Mouse (Mus musculus): ENCODE measurements at regions not wholly inside any gene's neighbourhood (a gene's known extent, or its start where the extent isn't known, plus 50 kb on each side); places are given as distances from the start of the nearest gene placed in this dataset.
"Not testable (repeated sequence)": the region's sequence is repeated elsewhere in the genome, so short reads cannot be mapped to it uniquely, and the experiment has no call there.

DNA sequence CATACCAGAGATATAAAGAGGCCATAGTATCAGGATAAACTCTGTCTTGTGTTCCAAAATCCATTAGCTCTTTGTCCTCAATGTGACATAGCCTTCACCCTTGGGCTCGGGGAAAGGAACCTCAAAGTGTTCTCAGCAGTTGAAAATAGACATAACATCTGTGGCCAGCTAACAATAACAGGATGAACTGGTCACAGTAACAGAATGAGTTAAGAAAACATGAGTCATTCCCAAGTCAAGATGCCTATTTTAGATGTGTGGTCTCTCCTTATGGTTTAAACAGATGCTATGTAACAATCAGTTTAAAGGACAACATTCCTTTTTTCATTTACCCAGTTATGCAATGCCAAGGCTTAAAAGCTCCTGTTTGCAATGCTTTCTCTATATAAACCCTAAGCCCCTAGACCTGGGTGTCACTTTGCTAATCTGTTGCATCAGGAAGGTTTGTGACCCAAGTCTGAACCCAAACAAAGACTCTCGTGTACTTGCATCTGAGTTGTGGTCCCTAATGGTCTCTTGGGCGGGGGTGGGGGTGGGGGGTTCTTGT is 920.5 kb upstream of the Dsel start:
- no peak for ATAC-seq (ENCODE audit: low read depth)
- Histone ChIP-seq H3K27me3 (ENCODE audit: control insufficient read depth, insufficient read depth, low read length) (no peaks in the 10 kb centered on the region), H3K4me3 (ENCODE audit: low read depth, low read length) (no peak overlapping the region), H3K9me3 (ENCODE audit: control insufficient read depth, low read length) (no peaks in the 10 kb centered on the region), H3K36me3 (ENCODE audit: control insufficient read depth, insufficient read depth, low read length) (no peaks in the 10 kb centered on the region), H3K27ac (ENCODE audit: low read depth, low read length) (no peak overlapping the region), H3K9ac (replicated peaks; ENCODE audit: low read depth, low read length) (no peak overlapping the region), H3K4me2 (ENCODE audit: low read depth, low read length) (no peak overlapping the region), H3K4me1 (ENCODE audit: control insufficient read depth, insufficient read depth, low read length) (no peaks in the 10 kb centered on the region)
- WGBS: 59% methylated on average over 3 of the region's 3 CpGs

DNA sequence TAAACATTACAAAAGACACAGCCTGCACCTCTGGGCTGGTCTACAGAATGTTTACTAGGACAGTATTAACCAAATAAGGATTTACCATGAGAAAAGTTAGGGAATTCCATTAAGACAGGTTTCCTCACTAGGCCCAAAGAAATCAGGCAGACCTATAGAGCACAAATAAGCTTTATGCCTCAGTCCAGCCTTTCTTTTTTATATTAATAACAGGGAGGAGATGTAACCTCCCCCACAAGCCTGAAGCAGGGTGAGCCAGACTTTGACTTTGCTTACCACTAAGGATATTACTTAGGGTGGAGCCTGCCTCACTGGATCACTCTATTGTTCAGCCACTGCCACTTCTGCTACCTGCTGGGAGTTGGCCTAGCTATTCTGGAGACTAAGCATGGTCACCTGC is 915.1 kb upstream of the Dsel start:
- Histone ChIP-seq H3K9ac (replicated peaks; ENCODE audit: low read depth, low read length) (no peak overlapping the region), H3K9me3 (ENCODE audit: control insufficient read depth, low read length) (no peaks in the 10 kb centered on the region), H3K4me2 (ENCODE audit: low read depth, low read length) (no peak overlapping the region), H3K4me3 (ENCODE audit: low read depth, low read length) (no peak overlapping the region), H3K36me3 (ENCODE audit: control insufficient read depth, insufficient read depth, low read length) (no peaks in the 10 kb centered on the region), H3K4me1 (ENCODE audit: control insufficient read depth, insufficient read depth, low read length) (no peaks in the 10 kb centered on the region), H3K27ac (ENCODE audit: low read depth, low read length) (no peak overlapping the region), H3K27me3 (ENCODE audit: control insufficient read depth, insufficient read depth, low read length) (no peaks in the 10 kb centered on the region)
- no peak for ATAC-seq (ENCODE audit: low read depth)

DNA sequence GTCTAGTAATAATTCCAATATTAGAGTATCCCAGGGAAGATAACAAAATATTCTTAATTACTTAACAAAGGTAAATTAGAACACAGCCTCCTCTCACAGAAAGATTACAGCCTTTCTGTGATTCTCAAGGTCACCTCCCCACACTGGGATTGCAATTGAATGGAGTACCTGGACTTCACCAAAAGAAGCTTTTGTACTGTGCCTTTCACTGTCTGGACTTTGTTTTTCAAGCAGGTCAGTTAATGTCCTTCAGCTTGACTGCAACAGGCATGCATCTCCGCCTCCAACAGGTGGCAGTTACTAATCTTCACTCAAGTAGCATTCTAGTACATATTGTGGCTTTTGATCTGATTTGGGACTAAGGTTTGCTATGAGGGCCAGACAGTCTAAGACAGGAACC is 913.8 kb upstream of the Dsel start:
- no peaks in the 10 kb centered on the region for H3K4me1 ChIP-seq (ENCODE audit: control insufficient read depth, insufficient read depth, low read length)
- no peaks in the 10 kb centered on the region for H3K27me3 ChIP-seq (ENCODE audit: control insufficient read depth, insufficient read depth, low read length)
- no peak overlapping the region for H3K27ac ChIP-seq (ENCODE audit: low read depth, low read length)
- H3K4me3 ChIP-seq (ENCODE audit: low read depth, low read length): no peak overlapping the region
- H3K4me2 ChIP-seq (ENCODE audit: low read depth, low read length): no peak overlapping the region
- no peaks in the 10 kb centered on the region for H3K9me3 ChIP-seq (ENCODE audit: control insufficient read depth, low read length)
- no peak overlapping the region for H3K9ac ChIP-seq (replicated peaks; ENCODE audit: low read depth, low read length)
- ATAC-seq (ENCODE audit: low read depth): no peak
- no peaks in the 10 kb centered on the region for H3K36me3 ChIP-seq (ENCODE audit: control insufficient read depth, insufficient read depth, low read length)
- 93% methylated on average over 1 of the region's 1 CpGs for WGBS

DNA sequence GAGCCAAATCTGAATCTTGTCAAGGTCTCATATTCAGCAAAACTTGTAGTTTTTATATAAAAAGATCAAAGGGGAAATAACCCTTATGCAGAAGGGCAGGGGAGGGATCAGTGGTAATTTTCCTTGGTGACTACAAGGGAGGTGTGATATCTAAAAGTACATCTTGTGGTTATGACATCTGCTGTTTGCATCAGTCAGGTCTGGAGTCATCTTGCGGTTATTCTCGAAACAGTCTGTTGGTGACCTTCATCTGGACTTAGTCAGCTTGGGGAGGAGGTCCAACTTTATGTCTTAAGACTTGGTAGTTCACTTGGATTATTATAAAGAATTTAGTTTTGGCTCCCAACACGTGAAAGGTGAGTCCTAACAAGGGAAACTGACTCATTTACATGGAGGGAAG is 885.9 kb upstream of the Dsel start:
- not testable (repeated sequence) for H3K27me3 ChIP-seq (ENCODE audit: control insufficient read depth, insufficient read depth, low read length)
- 81% methylated on average over 3 of the region's 3 CpGs for WGBS

DNA sequence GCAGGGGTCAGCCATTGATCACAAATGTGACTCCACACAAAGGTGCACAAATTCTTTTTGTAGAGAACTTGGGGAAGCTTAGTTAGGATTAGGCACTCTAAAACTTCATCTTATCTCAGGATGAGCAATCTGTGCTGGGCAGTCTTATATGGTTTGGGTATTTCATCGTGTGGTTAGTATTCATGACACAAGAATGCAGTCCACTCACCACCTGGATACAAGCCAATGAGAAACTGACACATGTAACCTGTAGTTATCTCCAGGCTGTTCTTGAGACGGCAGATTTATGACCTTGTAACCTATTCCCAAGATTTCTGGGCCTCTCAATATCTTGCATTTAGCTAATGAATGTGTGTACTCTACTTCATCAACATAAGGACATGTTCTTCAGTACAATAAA is 883.8 kb upstream of the Dsel start:
- H3K9ac ChIP-seq (replicated peaks; ENCODE audit: low read depth, low read length): no peak overlapping the region

More for the DNA sequence above, 885.9 kb upstream of the Dsel start:
- not testable (repeated sequence) for H3K27ac ChIP-seq (ENCODE audit: low read depth, low read length); H3K9me3 ChIP-seq (ENCODE audit: control insufficient read depth, low read length); H3K9ac ChIP-seq (replicated peaks; ENCODE audit: low read depth, low read length); H3K4me2 ChIP-seq (ENCODE audit: low read depth, low read length); H3K36me3 ChIP-seq (ENCODE audit: control insufficient read depth, insufficient read depth, low read length); H3K4me1 ChIP-seq (ENCODE audit: control insufficient read depth, insufficient read depth, low read length); H3K4me3 ChIP-seq (ENCODE audit: low read depth, low read length); ATAC-seq (ENCODE audit: low read depth)

DNA sequence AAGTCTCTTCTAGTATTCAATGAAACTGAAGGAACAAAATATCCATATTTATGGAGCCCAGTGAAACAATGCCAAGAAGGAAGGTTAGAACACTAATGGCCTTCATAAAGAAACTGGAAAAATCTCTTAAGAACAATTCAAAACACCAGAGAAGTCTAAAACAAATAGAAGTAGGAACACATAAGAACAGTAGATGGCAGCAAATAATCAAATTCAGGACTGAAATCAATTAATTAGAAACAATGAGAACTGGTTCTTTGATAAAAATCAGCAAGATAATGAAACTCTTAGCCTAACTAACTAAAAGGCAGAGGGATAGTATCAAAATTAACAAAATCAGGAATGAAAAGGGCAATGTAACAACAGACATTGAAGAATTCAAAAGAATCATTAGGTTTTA is 839.2 kb upstream of the Dsel start:
- no peaks in the 10 kb centered on the region for H3K9me3 ChIP-seq (ENCODE audit: control insufficient read depth, low read length)
- no peak for ATAC-seq (ENCODE audit: low read depth)
- H3K9ac ChIP-seq (replicated peaks; ENCODE audit: low read depth, low read length): no peak overlapping the region
- no peak overlapping the region for H3K27ac ChIP-seq (ENCODE audit: low read depth, low read length)
- H3K4me2 ChIP-seq (ENCODE audit: low read depth, low read length): no peak overlapping the region
- H3K36me3 ChIP-seq (ENCODE audit: control insufficient read depth, insufficient read depth, low read length): no peaks in the 10 kb centered on the region
- no peaks in the 10 kb centered on the region for H3K4me1 ChIP-seq (ENCODE audit: control insufficient read depth, insufficient read depth, low read length)
- H3K4me3 ChIP-seq (ENCODE audit: low read depth, low read length): no peak overlapping the region
- H3K27me3 ChIP-seq (ENCODE audit: control insufficient read depth, insufficient read depth, low read length): no peaks in the 10 kb centered on the region

More for the DNA sequence above, 883.8 kb upstream of the Dsel start:
- WGBS: 77% methylated on average over 2 of the region's 2 CpGs
- no peaks in the 10 kb centered on the region for H3K27me3 ChIP-seq (ENCODE audit: control insufficient read depth, insufficient read depth, low read length)
- H3K36me3 ChIP-seq (ENCODE audit: control insufficient read depth, insufficient read depth, low read length): no peaks in the 10 kb centered on the region
- no peak for ATAC-seq (ENCODE audit: low read depth)
- no peak overlapping the region for H3K27ac ChIP-seq (ENCODE audit: low read depth, low read length)
- H3K4me2 ChIP-seq (ENCODE audit: low read depth, low read length): no peak overlapping the region
- H3K4me3 ChIP-seq (ENCODE audit: low read depth, low read length): no peak overlapping the region
- H3K4me1 ChIP-seq (ENCODE audit: control insufficient read depth, insufficient read depth, low read length): no peaks in the 10 kb centered on the region
- H3K9me3 ChIP-seq (ENCODE audit: control insufficient read depth, low read length): no peaks in the 10 kb centered on the region

DNA sequence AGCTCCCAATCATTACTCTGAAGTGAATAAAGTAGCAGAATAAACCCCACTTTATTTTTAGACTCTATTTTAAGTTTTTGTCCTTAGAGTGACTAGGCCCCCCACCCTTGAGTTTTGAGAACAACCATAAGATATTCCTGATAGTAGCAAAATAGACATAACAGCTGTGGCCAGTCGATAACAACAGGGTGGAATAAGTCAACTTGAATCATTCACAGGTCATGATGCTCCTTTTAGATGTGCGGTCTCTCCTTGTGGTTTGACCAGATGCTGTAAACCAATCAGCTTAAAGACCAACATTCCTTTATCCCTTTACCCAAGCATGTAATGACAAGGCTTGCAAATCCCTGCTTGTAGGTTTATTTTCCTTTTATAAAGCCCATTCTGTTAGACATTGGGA is 794.2 kb upstream of the Dsel start:
- H3K27me3 ChIP-seq (ENCODE audit: control insufficient read depth, insufficient read depth, low read length): no peaks in the 10 kb centered on the region
- no peak for ATAC-seq (ENCODE audit: low read depth)

DNA sequence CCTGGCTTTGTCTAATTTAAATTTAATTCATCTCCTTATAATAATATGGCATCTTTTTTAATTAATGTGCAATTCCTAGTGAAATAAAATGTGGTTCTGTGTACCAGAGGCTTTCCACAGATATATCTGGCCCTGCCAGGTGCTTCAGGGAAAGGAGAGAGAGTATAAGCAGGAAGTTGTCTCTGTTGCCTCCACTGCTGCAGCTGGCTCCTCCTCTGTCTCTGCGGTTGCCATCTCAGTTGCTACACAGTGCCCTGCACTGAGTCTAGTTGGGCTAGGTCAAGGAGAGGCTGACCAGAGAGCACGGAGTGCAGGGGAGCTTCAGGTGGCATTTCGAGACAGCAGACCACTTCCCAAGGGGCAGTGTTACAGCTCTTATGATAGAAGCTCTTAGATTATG is 773.6 kb upstream of the Dsel start:
- H3K4me3 ChIP-seq (ENCODE audit: low read depth, low read length): no peak overlapping the region
- 74% methylated on average over 3 of the region's 3 CpGs for WGBS
- no peaks in the 10 kb centered on the region for H3K9me3 ChIP-seq (ENCODE audit: control insufficient read depth, low read length)
- no peaks in the 10 kb centered on the region for H3K4me1 ChIP-seq (ENCODE audit: control insufficient read depth, insufficient read depth, low read length)
- H3K9ac ChIP-seq (replicated peaks; ENCODE audit: low read depth, low read length): no peak overlapping the region
- no peaks in the 10 kb centered on the region for H3K27me3 ChIP-seq (ENCODE audit: control insufficient read depth, insufficient read depth, low read length)
- peak; percentile 51; the same call in 1 of the 2 replicates for ATAC-seq (ENCODE audit: low read depth)
- no peak overlapping the region for H3K27ac ChIP-seq (ENCODE audit: low read depth, low read length)
- no peaks in the 10 kb centered on the region for H3K36me3 ChIP-seq (ENCODE audit: control insufficient read depth, insufficient read depth, low read length)
- H3K4me2 ChIP-seq (ENCODE audit: low read depth, low read length): no peak overlapping the region

More for the DNA sequence above, 794.2 kb upstream of the Dsel start:
- no peak overlapping the region for H3K9ac ChIP-seq (replicated peaks; ENCODE audit: low read depth, low read length)
- H3K4me3 ChIP-seq (ENCODE audit: low read depth, low read length): no peak overlapping the region
- no peak overlapping the region for H3K4me2 ChIP-seq (ENCODE audit: low read depth, low read length)
- no peaks in the 10 kb centered on the region for H3K36me3 ChIP-seq (ENCODE audit: control insufficient read depth, insufficient read depth, low read length)
- no peaks in the 10 kb centered on the region for H3K9me3 ChIP-seq (ENCODE audit: control insufficient read depth, low read length)
- no peak overlapping the region for H3K27ac ChIP-seq (ENCODE audit: low read depth, low read length)
- no peaks in the 10 kb centered on the region for H3K4me1 ChIP-seq (ENCODE audit: control insufficient read depth, insufficient read depth, low read length)
- 87% methylated on average over 2 of the region's 2 CpGs for WGBS
